Mouse (Mus musculus): Measurements from ENCODE around the gene Sugp2.
"Not testable (repeated sequence)": the region's sequence is repeated elsewhere in the genome, so short reads cannot be mapped to it uniquely, and the experiment has no call there.

The Sugp2 gene

GRCm38 (mm10) chr8:70234080-70234780 is at the start of gene Sugp2, which contains the start of gene Armc6:
Sugp2 (plus strand) TSS chr8:70234226.
Armc6 (minus strand) TSS chr8:70234466.
- in situ Hi-C loops (cut with MboI; ENCODE audit: low pct_unique_long_range_greater_than_20kb in 1 of 2, low sequenced_read_pairs in 2 of 2, unreplicated experiment in 1 of 2) = no loop called here

GRCm38 (mm10) chr8:70188707-70189106 is 45.3 kb upstream of the Sugp2 start:
- in situ Hi-C loops (cut with MboI; ENCODE audit: low pct_unique_long_range_greater_than_20kb in 1 of 2, low sequenced_read_pairs in 2 of 2, unreplicated experiment in 1 of 2) = no loop called here

- in situ Hi-C loops (cut with MboI; ENCODE audit: low pct_unique_long_range_greater_than_20kb in 1 of 2, low sequenced_read_pairs in 2 of 2, unreplicated experiment in 1 of 2) = no loop called here
These were observed 40.8 kb upstream of the Sugp2 start for GRCm38 (mm10) chr8:70193238-70193637.

GRCm38 (mm10) chr8:70194191-70194590 is 39.8 kb upstream of the Sugp2 start:
- in situ Hi-C loops (cut with MboI; ENCODE audit: low pct_unique_long_range_greater_than_20kb in 1 of 2, low sequenced_read_pairs in 2 of 2, unreplicated experiment in 1 of 2) = no loop called here

GRCm38 (mm10) chr8:70195762-70196161 is 38.3 kb upstream of the Sugp2 start:
- in situ Hi-C loops (cut with MboI; ENCODE audit: low pct_unique_long_range_greater_than_20kb in 1 of 2, low sequenced_read_pairs in 2 of 2, unreplicated experiment in 1 of 2) = no loop called here

GRCm38 (mm10) chr8:70197603-70198002 is 36.4 kb upstream of the Sugp2 start:
- in situ Hi-C loops (cut with MboI; ENCODE audit: low pct_unique_long_range_greater_than_20kb in 1 of 2, low sequenced_read_pairs in 2 of 2, unreplicated experiment in 1 of 2) = no loop called here

GRCm38 (mm10) chr8:70200098-70200681 is 33.8 kb upstream of the Sugp2 start:
- in situ Hi-C loops (cut with MboI; ENCODE audit: low pct_unique_long_range_greater_than_20kb in 1 of 2, low sequenced_read_pairs in 2 of 2, unreplicated experiment in 1 of 2) = no loop called here

GRCm38 (mm10) chr8:70201417-70201816 is 32.6 kb upstream of the Sugp2 start:
- in situ Hi-C loops (cut with MboI; ENCODE audit: low pct_unique_long_range_greater_than_20kb in 1 of 2, low sequenced_read_pairs in 2 of 2, unreplicated experiment in 1 of 2) = no loop called here

GRCm38 (mm10) chr8:70203072-70203471 is 31.0 kb upstream of the Sugp2 start:
- in situ Hi-C loops (cut with MboI; ENCODE audit: low pct_unique_long_range_greater_than_20kb in 1 of 2, low sequenced_read_pairs in 2 of 2, unreplicated experiment in 1 of 2) = no loop called here

- in situ Hi-C loops (cut with MboI; ENCODE audit: low pct_unique_long_range_greater_than_20kb in 1 of 2, low sequenced_read_pairs in 2 of 2, unreplicated experiment in 1 of 2) = no loop called here
These were observed 29.3 kb upstream of the Sugp2 start for GRCm38 (mm10) chr8:70204757-70205156.

- in situ Hi-C loops (cut with MboI; ENCODE audit: low pct_unique_long_range_greater_than_20kb in 1 of 2, low sequenced_read_pairs in 2 of 2, unreplicated experiment in 1 of 2) = no loop called here
These were observed 25.9 kb upstream of the Sugp2 start for GRCm38 (mm10) chr8:70208130-70208529.

- in situ Hi-C loops (cut with MboI; ENCODE audit: low pct_unique_long_range_greater_than_20kb in 1 of 2, low sequenced_read_pairs in 2 of 2, unreplicated experiment in 1 of 2) = no loop called here
These were observed 23.5 kb upstream of the Sugp2 start for GRCm38 (mm10) chr8:70210538-70210937.

- in situ Hi-C loops (cut with MboI; ENCODE audit: low pct_unique_long_range_greater_than_20kb in 1 of 2, low sequenced_read_pairs in 2 of 2, unreplicated experiment in 1 of 2) = no loop called here
These were observed 22.8 kb upstream of the Sugp2 start for GRCm38 (mm10) chr8:70211275-70211674.

- in situ Hi-C loops (cut with MboI; ENCODE audit: low pct_unique_long_range_greater_than_20kb in 1 of 2, low sequenced_read_pairs in 2 of 2, unreplicated experiment in 1 of 2) = no loop called here
These were observed 22.3 kb upstream of the Sugp2 start for GRCm38 (mm10) chr8:70211726-70212111.

- in situ Hi-C loops (cut with MboI; ENCODE audit: low pct_unique_long_range_greater_than_20kb in 1 of 2, low sequenced_read_pairs in 2 of 2, unreplicated experiment in 1 of 2) = no loop called here
These were observed 21.6 kb upstream of the Sugp2 start, which contains the start of gene Slc25a42 for GRCm38 (mm10) chr8:70212112-70213055. Slc25a42 (minus strand) TSS chr8:70212305.

GRCm38 (mm10) chr8:70214411-70214810 is 19.6 kb upstream of the Sugp2 start:
- in situ Hi-C loops (cut with MboI; ENCODE audit: low pct_unique_long_range_greater_than_20kb in 1 of 2, low sequenced_read_pairs in 2 of 2, unreplicated experiment in 1 of 2) = no loop called here

GRCm38 (mm10) chr8:70215092-70215491 is 18.9 kb upstream of the Sugp2 start:
- in situ Hi-C loops (cut with MboI; ENCODE audit: low pct_unique_long_range_greater_than_20kb in 1 of 2, low sequenced_read_pairs in 2 of 2, unreplicated experiment in 1 of 2) = no loop called here

GRCm38 (mm10) chr8:70216161-70216560 is 17.9 kb upstream of the Sugp2 start:
- in situ Hi-C loops (cut with MboI; ENCODE audit: low pct_unique_long_range_greater_than_20kb in 1 of 2, low sequenced_read_pairs in 2 of 2, unreplicated experiment in 1 of 2) = not testable (repeated sequence)

GRCm38 (mm10) chr8:70216566-70216965 is 17.5 kb upstream of the Sugp2 start:
- in situ Hi-C loops (cut with MboI; ENCODE audit: low pct_unique_long_range_greater_than_20kb in 1 of 2, low sequenced_read_pairs in 2 of 2, unreplicated experiment in 1 of 2) = no loop called here

Measured in mouse embryonic stem cell (cell line).